Mouse (Mus musculus): Measurements from ENCODE around the gene Rhbg.

Rhbg gene

GRCm38 (mm10) chr3:88206500-88206899 is 48.0 kb downstream of the Rhbg start:
- DNase-seq = no peak

DNA sequence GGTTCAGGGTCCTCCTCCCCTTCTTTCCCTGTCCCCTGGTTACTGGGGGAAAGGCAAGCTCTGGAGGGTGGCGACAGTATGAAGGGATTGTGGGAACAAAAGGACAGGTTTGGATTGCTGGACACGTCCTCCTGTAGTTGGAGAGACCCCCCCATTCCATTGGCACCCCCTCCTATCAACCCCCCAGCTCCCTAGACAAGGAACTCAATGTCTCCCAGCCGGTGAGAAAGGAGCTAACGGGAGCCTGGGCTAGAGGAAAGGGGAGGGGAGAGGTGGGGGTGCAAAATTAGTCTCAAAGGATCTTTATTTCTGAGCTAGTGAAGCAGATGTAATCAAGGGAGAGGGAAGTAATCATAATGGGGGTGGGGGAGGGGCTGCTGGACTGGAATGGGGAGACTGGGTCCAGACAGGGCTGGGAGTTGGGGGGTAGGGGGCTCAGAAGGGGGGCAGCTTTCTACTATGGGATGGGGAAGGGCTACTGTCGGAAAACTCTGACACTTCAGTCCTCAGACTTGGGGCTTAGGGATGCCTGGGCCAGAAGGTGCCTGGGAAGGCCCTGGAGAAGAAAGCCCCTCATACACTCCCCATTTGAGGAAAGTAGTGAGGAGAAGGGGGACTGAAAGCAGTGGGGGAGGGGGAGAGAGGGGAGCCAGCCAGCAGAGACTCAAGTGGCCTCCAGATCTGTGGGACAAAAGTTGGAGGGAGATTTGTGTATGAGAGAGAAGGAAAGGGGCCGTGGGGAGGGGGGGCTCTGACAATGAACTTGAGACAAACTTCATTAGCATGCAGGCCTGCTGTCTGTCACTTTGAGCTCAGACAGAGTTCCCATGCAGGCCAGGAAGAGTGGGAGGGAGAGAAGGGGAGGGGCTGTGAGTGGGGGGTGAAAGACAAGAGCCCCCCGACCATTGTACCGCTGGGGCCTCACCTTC is 48.7 kb downstream of the Rhbg start:
- DNase-seq = no peak

DNA sequence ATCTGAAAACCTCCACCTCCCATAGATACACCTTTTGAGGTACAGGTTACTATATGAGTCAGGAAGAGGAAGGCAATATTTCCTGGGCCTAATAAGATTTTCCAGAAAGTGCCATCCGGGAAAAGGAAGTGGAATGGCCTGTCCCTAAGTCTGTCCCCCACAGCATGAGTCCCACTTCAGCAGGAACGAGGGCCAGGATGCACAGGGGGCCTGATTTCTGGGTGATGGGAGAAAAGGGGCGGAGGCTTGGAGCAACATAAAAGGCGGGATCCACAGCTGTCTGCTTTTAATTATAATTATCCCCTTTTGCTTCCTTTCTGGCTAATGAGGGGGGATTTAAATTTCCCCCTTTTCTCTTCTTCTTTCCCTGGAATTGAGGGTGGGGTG is 49.3 kb downstream of the Rhbg start:
- DNase-seq = no peak

GRCm38 (mm10) chr3:88204751-88205150 is 49.8 kb downstream of the Rhbg start:
- DNase-seq = no peak

DNA sequence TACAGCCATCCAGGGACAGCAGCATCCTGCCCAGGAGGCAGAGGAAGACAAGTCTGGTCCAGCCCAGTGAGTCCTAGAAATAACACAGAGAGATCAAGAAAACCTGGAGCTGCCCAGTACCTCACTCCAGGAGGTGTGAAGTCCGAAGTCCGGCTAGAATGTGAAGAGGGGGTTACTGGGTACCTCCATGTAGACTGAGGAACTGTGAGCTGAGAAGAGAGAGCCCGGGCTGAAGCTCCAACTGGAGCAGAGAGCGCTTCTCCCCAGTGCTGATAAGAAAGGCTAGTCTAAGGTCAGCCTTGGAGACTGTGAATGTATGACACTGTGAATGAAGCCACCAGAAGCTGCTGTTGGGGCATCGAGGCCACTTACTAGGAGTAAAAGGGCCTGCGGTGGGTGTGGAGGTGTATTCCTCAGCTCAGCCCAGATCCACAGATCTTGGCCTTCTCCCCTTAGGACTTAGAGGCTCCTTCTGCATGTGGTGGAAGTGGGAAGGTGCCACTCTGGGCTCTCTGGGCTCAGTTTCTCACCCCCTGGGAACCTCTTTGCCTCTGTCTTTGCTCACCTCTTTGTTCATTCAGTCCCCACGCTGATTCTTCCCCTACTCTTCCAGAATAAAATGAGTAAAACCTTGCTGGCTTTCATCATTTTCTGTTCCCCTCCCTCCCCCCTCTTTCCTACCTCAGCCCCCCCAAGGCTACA is 50.4 kb downstream of the Rhbg start:
- DNase-seq = no peak

- DNase-seq = no peak
Measured at GRCm38 (mm10) chr3:88203456-88203855, 51.1 kb downstream of the Rhbg start.

- no peak for DNase-seq
Measured at GRCm38 (mm10) chr3:88202986-88203385, 51.5 kb downstream of the Rhbg start.

- no peak for DNase-seq
Measured at GRCm38 (mm10) chr3:88201640-88202039, 52.9 kb downstream of the Rhbg start.

- no peak for DNase-seq
Measured at GRCm38 (mm10) chr3:88200972-88201330, 53.6 kb downstream of the Rhbg start.

DNA sequence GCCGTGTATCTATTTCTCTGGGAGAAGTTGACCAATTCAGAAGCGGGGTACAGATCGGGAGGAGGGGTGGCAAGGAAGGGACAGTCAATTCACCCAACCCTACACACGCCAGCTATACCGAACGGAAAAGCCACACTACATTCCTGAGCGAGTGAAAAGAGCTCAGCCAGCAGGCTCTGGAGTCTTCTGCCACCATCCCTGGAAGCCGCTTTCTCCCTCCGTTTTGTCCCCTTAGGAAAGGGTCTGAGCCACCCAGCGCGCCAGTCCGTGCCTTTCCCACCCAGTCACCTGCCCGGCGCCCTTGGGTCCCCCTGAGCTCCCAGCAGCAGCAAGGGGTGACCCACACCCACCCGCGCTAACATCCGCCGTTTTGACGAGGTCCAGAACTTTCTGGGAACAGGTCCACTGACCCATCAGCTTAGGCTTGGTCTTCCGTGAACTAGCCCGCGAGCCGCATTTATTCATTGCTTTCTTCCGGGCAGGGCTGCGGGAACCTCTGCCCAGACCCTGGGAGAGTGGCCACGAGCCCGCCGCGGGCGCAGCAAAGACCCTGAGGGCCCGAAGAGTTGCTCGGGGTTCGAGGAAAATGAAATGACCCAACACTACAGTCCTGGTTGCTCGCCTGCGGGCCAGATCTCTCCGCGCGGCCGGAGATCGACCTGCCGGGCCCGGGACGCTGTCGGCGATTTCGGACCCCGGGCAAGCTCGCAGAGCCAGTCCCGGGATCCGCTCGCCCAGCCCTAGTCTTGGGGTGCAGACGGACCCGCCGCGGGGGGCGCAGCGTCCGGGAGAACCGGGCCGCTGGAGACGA is 54.1 kb downstream of the Rhbg start:
- DNase-seq = no peak

- DNase-seq = no peak
Measured at GRCm38 (mm10) chr3:88199541-88200110, 54.9 kb downstream of the Rhbg start.

GRCm38 (mm10) chr3:88198505-88199020 is 55.9 kb downstream of the Rhbg start:
- no peak for DNase-seq

GRCm38 (mm10) chr3:88197741-88198504 is 56.6 kb downstream of the Rhbg start:
- DNase-seq = no peak
